Mouse (Mus musculus) 416B (cell line): ENCODE measurements at regions not wholly inside any gene's neighbourhood (a gene's known extent, or its start where the extent isn't known, plus 50 kb on each side); places are given as distances from the start of the nearest gene placed in this dataset.
"Not testable (repeated sequence)": the region's sequence is repeated elsewhere in the genome, so short reads cannot be mapped to it uniquely, and the experiment has no call there.

Experiments
- DNase-seq: peaks from one replicate; pipeline ENCODE4 v3.0.0; 2011; ENCODE audit warnings: low read depth

GRCm38 (mm10) chr8:18005660-18006059, 972.4 kb downstream of the Defb40 start:
- DNase-seq, result no peak

- no peak for DNase-seq
Observed at GRCm38 (mm10) chr8:18000750-18001149, 977.3 kb downstream of the Defb40 start.

GRCm38 (mm10) chr8:17984779-17985178, 993.3 kb downstream of the Defb40 start:
- no peak for DNase-seq

- no peak for DNase-seq
Observed at GRCm38 (mm10) chr8:17948848-17949247, 1029.2 kb downstream of the Defb40 start.

- DNase-seq, result no peak
Observed at GRCm38 (mm10) chr8:17948053-17948834, 1029.8 kb downstream of the Defb40 start.

- no peak for DNase-seq
Observed at GRCm38 (mm10) chr8:17934696-17935095, 1043.4 kb downstream of the Defb40 start.

GRCm38 (mm10) chr8:17909316-17909715, 1068.7 kb downstream of the Defb40 start:
- DNase-seq, result no peak

- not testable (repeated sequence) for DNase-seq
Observed at GRCm38 (mm10) chr8:17888598-17888997, 1089.5 kb downstream of the Defb40 start.

GRCm38 (mm10) chr8:17863388-17863787, 1114.7 kb downstream of the Defb40 start:
- no peak for DNase-seq
